Mouse (Mus musculus): ENCODE results near the gene Guca2b. TPM values are rescaled to one million over a fixed set of nuclear protein-coding genes. Genes with fewer than 3 reads are reported as not detected.

Gene Guca2b
- total and polyA plus RNA-seq, 3 experiments, result not detected

DNA sequence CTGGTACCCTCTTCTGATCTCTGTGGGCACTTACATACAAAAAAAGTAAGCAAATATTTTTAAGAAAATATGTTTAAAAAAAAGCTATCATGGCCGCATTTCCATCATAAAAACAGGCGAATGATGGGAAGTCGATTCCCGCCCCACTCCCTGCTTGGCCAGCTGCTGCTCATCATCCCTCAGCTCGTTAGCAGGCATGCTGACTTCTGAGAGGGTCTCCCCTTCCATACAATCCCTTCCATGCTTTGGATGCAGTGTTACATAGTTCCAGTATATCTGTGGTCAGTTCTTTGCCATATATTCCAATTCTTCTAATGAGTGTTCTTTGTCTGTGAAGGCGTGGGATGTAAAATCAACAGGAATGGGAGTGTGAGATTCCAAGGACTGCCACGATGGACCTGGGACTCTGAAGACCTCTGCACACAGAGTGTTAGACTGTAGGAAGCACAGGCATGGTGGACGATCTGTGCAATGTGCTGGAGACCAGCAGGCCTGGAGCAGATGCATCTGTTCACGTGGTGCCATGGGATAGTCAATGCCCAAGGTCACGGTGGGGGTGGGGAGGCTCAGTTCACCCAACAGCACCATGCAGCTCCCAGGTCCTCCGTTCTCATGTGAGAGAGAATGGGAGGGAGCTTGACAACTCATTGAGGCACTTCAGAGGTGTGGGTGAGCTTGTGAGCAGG, 42.7 kb upstream of the Guca2b start:
- Histone ChIP-seq H3K27ac (ENCODE audit: control insufficient read depth, low read depth, low read length) (no peak overlapping the region), H3K9me3 (replicated peaks; ENCODE audit: insufficient read depth, low read length) (no peaks in the 10 kb centered on the region), H3K79me2 (ENCODE audit: control insufficient read depth, insufficient read depth, low read length, poor library complexity) (no peaks in the 10 kb centered on the region), H3K4me1 (ENCODE audit: control insufficient read depth in 1 of 2, insufficient read depth in 2 of 2, low read length in 2 of 2) (no peaks in the 10 kb centered on the region), H3K27me3 (ENCODE audit: control insufficient read depth in 1 of 2, insufficient read depth in 2 of 2, low read length in 2 of 2) (no peaks in the 10 kb centered on the region), H3K9ac (ENCODE audit: control insufficient read depth, low read depth, low read length, poor library complexity, severe bottlenecking) (no peak overlapping the region), H3K36me3 (ENCODE audit: control insufficient read depth in 1 of 2, insufficient read depth in 2 of 2, low read length in 2 of 2) (no peaks in the 10 kb centered on the region), H3K4me3 (ENCODE audit: control insufficient read depth in 1 of 2, insufficient read depth in 1 of 2, low read depth in 2 of 2, low read length in 2 of 2) (no peak overlapping the region)
- no peak for DNase-seq (ENCODE audit: low read depth, low spot score)
- no peak for TF ChIP-seq RAD21 (IDR thresholded peaks at IDR 0.05; ENCODE audit: low read depth, low read length)
- no peak for TF ChIP-seq CTCF (IDR thresholded peaks at IDR 0.05 in 2 of 3, conservative IDR thresholded peaks at IDR 0.05 in 1 of 3; ENCODE audit: control insufficient read depth in 1 of 3, insufficient read depth in 1 of 3, low read depth in 2 of 3, low read length in 3 of 3, poor library complexity in 1 of 3, severe bottlenecking in 1 of 3)
- no peak for TF ChIP-seq MYB (IDR thresholded peaks at IDR 0.05; ENCODE audit: low read depth, low read length)
- TF ChIP-seq TAL1 (IDR thresholded peaks at IDR 0.05; ENCODE audit: low read length), result no peak
- TF ChIP-seq SIN3A (IDR thresholded peaks at IDR 0.05; ENCODE audit: low read length), result no peak
- TF ChIP-seq CHD2 (IDR thresholded peaks at IDR 0.05; ENCODE audit: low read length), result no peak
- no peak for TF ChIP-seq MEF2A (IDR thresholded peaks at IDR 0.05; ENCODE audit: extremely low read depth, insufficient replicate concordance, low read depth, low read length, poor library complexity, severe bottlenecking)
- no peak for TF ChIP-seq ZNF384 (IDR thresholded peaks at IDR 0.05; ENCODE audit: low read depth, low read length)
- TF ChIP-seq ELF1 (IDR thresholded peaks at IDR 0.05; ENCODE audit: low read depth, low read length), result no peak
- TF ChIP-seq ZC3H11A (IDR thresholded peaks at IDR 0.05; ENCODE audit: low read depth, low read length), result no peak
- no peak for TF ChIP-seq USF1 (IDR thresholded peaks at IDR 0.05; ENCODE audit: low read depth, low read length)
- no peak for TF ChIP-seq POLR2A (IDR thresholded peaks at IDR 0.05; ENCODE audit: control insufficient read depth in 1 of 2, insufficient read depth in 1 of 2, low read depth in 1 of 2, low read length in 2 of 2, poor library complexity in 1 of 2)
- no peak for TF ChIP-seq EP300 (IDR thresholded peaks at IDR 0.05; ENCODE audit: low read depth in 1 of 2, low read length in 2 of 2)
- no peak for TF ChIP-seq JUND (IDR thresholded peaks at IDR 0.05; ENCODE audit: low read depth, low read length)
- TF ChIP-seq GABPA (IDR thresholded peaks at IDR 0.05; ENCODE audit: low read depth, low read length), result no peak
- TF ChIP-seq UBTF (IDR thresholded peaks at IDR 0.05; ENCODE audit: borderline replicate concordance, insufficient read depth, low read depth, low read length), result no peak

GRCm38 (mm10) chr4:119698339-119698738, 39.6 kb upstream of the Guca2b start:
- H3K79me2 ChIP-seq (ENCODE audit: control insufficient read depth, insufficient read depth, low read length, poor library complexity), result no peaks in the 10 kb centered on the region
- H3K9me3 ChIP-seq (replicated peaks; ENCODE audit: insufficient read depth, low read length), result no peaks in the 10 kb centered on the region
- no peaks in the 10 kb centered on the region for H3K27me3 ChIP-seq (ENCODE audit: control insufficient read depth in 1 of 2, insufficient read depth in 2 of 2, low read length in 2 of 2)
- no peak overlapping the region for H3K27ac ChIP-seq (ENCODE audit: control insufficient read depth, low read depth, low read length)
- no peaks in the 10 kb centered on the region for H3K36me3 ChIP-seq (ENCODE audit: control insufficient read depth in 1 of 2, insufficient read depth in 2 of 2, low read length in 2 of 2)
- TF ChIP-seq CHD1 (IDR thresholded peaks at IDR 0.05; ENCODE audit: low read depth, low read length) (no peak), MYC (IDR thresholded peaks at IDR 0.05; ENCODE audit: low read depth, low read length) (no peak), GABPA (IDR thresholded peaks at IDR 0.05; ENCODE audit: low read depth, low read length) (no peak), NRF1 (IDR thresholded peaks at IDR 0.05; ENCODE audit: insufficient read depth, low read depth, low read length, poor library complexity, severe bottlenecking) (no peak), TBP (IDR thresholded peaks at IDR 0.05; ENCODE audit: low read depth, low read length) (no peak), POLR2A (IDR thresholded peaks at IDR 0.05; ENCODE audit: control insufficient read depth in 1 of 2, insufficient read depth in 1 of 2, low read depth in 1 of 2, low read length in 2 of 2, poor library complexity in 1 of 2) (no peak)
- H3K4me3 ChIP-seq (ENCODE audit: control insufficient read depth in 1 of 2, insufficient read depth in 1 of 2, low read depth in 2 of 2, low read length in 2 of 2), result no peak overlapping the region
- no peaks in the 10 kb centered on the region for H3K4me1 ChIP-seq (ENCODE audit: control insufficient read depth in 1 of 2, insufficient read depth in 2 of 2, low read length in 2 of 2)
- no peak overlapping the region for H3K9ac ChIP-seq (ENCODE audit: control insufficient read depth, low read depth, low read length, poor library complexity, severe bottlenecking)
- DNase-seq (ENCODE audit: low read depth, low spot score), result no peak
